Mouse (Mus musculus) left cerebral cortex, adult 18-20 months (tissue): ENCODE measurements around the gene 3110082I17Rik. TPM values are rescaled to one million over a fixed set of nuclear protein-coding genes. Genes with fewer than 3 reads are reported as not detected.
"Not testable (repeated sequence)": the region's sequence is repeated elsewhere in the genome, so short reads cannot be mapped to it uniquely, and the experiment has no call there.

ENCODE experiments used
- DNase-seq, 2 experiments: peaks; one replicate each; pipeline ENCODE4 v3.0.0; 2021 to 2022; ENCODE audit warnings: low spot score in 2 of 2, mixed read lengths in 1 of 2
- total RNA-seq, 2 experiments: library from RNA; stranded (reverse); gene quantifications; 2 replicates each; pipeline ENCODE4 v1.2.3; 2021

3110082I17Rik gene
- total RNA-seq, 2 experiments from 2014 or later = 14.1 to 14.6 TPM

DNA sequence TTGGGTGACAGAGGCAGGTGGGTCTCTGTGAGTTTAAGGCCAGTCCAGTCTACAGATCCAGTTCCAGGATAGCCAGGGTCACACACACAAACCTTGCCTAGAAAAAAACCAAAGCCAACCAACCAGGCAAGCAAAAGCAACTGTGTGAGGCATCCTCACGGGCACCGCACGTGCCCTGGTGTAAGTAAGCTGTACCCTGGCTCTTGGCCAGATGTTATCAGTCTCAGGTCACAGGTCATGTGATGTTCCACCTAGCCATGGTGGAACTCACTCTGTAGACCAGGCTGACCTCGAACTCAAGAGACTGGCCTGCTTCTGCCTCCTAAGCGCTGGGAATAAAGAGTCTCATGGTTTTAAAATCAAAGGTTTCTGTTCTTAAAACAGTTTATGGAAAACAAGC is 101.1 kb downstream of the 3110082I17Rik start:
- no peak for DNase-seq

DNA sequence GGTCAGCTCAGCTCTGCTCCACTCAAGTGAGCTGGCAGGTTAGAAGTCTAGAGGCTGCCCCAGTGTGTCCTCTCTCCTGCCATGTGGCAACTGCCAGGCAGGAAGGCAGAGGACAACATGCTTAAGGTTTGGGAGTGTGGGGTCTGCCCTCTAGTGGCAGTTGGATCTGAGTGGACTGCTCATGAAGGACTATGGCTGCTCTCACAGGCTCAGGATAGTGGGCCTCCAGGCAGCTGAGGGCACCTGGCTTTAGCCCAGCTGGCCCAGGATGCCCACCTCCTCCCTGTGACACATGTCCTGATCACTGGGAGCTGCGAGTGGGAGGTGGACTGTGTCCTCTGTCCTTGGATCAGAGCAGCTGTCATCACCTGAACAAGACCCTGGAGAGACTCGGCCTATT is 101.7 kb downstream of the 3110082I17Rik start:
- DNase-seq = no peak

DNA sequence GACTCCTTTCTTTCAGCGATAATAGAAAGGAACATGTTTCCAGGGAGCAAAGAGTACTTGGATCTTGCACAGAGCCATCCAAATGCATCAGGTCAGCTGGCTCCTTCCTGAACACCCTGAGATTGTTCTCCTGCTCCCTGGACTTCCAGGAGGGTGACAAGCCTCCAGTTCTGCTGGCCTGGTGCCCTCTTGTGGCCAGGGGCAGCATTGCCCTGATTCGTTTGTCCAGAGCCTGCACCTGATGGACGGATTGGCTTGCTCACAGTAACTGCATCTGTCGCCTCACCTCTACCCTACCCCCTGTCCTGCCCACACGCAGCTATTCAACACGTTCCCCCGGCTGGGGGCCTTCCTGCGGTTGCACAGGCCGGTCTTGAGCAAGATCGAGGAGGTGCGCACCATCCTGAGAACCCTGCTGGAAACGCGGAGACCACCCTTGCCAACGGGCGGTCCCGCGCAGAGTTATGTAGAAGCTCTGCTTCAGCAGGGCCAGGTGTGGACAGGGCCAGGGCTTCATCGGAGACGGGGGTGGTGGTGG is 105.0 kb downstream of the 3110082I17Rik start:
- peak; percentile 81 to 90 for DNase-seq

DNA sequence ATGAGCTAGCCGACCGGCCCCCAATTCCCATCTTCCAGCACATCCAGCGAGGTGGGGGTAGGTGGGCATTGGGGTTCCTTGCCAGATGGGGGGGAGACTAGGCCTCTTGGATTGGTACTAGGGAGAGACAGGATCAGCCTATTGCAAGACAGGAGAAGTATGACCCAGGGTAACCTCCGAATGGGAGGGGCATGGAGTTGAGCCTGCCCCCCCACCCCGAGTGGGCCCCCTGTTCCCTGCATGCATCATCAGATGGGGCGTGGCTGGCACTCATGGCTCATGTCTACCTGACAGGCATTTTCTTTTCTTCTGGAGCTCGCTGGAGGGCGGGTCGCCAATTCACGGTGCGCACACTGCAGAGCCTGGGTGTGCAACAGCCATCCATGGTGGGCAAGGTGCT is 106.4 kb downstream of the 3110082I17Rik start:
- no peak for DNase-seq

DNA sequence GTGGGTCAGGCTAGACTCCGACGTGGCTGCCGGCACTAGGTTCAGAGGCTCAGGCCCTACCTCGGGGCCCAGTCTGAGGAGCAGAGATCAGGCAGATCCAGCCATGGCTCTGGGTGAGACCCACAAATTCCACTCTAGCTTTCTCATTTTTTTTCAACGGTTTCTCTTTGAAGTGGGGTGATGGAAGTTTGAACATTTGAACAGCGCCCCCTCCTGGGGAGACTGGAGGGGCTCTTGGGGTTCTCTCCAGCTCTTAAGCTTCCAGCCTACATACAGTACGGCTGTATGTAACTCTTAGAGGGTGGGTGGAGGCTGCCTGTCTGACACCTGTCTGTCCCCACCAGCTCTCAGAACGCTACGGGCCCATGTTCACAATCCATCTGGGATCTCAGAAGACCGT is 106.8 kb downstream of the 3110082I17Rik start:
- no peak for DNase-seq

DNA sequence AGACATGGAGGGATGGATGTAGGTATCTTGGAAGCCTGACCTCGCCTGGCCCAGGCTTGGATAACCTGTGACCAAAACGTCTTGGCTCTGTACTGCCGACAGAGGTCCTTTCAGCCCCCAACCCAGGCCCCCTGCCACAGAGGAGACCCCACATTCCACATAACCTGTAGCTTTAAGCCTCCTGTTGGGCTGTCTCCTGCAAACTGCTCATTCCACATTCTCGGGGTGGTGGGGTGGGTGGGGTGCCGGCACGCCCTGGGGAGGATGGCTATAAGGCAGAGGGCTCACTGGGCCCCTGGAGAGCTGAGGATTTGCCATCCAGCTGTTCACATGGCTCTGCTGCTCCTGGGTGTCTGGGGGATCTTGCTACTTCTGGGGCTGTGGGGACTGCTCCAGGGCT is 108.0 kb downstream of the 3110082I17Rik start, which contains the start of gene Cyp2w1:
Gene Cyp2w1 (plus strand): TSS at position 301 of the 400 bp plus-strand sequence.
- no peak for DNase-seq

DNA sequence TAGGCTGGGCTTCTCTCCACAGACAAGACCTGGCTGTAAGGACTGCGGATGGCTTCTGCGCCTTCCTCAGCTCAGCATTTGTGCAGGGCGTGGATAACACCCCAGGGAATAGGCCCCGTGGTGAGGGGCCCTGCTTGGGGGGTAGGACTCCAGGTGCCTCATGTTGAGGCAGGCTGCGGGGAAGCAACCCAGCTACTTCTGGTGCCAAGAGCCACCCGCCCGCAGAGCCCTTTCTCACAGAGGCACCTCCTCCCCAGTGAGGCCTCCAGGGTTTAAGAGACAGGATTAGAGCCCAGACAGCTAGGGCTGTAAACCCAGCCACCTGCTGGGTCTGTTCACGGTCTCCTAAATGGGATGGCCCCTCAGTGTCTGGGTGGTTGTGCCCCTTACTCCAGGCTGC is 108.7 kb downstream of the 3110082I17Rik start:
- no peak for DNase-seq

DNA sequence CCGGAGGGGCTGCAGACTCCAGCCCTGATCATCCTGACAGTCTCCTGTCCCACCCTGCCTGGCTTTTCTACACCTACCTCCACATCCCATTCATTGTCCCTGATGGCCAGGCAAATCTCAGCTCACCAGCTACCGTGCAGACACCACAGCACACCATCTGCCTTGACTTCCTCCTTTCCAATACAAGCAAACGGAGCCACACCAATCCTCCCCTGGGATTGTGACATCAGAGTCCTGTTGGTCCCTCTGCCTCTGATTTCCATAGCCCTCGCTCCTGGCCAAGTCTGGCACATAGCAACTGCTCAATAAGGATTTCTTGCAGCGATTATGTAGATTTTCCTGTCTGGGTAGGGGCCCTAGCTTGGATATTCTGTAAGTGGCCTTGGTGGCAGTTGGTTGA is 109.2 kb downstream of the 3110082I17Rik start, which contains the start of gene Cox19:
Gene Cox19 (minus strand): TSS at position 285 of the 400 bp plus-strand sequence.
- no peak for DNase-seq

DNA sequence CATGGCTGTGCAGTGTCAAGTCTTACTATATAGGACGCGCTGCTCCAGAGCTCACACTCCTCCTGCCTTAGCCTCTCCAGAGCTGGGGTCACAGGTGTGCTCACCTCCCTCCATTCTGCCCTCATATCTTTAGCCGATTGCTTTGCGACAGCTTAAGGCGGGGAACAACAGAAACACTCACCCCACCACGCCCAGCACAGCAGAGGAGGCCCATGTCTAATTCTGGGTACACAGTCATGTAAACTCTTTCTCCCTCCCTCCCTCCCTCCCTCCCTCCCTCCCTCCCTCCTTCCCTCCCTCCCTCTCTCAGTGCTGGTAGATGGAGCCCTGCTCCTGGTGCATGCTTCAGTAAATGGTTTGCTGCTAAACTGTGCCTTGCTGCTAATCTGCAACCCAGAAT is 110.6 kb downstream of the 3110082I17Rik start:
- no peak for DNase-seq

DNA sequence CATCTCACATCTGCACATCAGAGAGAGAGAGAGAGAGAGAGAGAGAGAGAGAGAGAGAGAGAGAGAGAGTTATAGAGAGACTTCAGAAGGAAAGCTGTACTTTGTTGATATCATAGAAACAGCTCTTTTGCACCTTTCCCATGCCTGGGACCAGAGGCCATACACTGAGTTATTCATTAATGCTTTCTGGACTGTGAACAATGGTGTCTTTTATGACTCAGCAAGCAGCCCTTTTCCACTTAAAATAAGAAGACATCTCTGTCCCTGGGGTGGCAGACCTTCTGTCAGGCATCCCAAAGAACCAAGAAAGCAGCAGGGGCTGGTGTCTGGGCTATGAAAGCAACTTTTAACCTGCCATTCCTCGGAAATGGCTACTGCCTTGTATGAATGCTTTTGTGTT is 113.1 kb downstream of the 3110082I17Rik start:
- no peak for DNase-seq

DNA sequence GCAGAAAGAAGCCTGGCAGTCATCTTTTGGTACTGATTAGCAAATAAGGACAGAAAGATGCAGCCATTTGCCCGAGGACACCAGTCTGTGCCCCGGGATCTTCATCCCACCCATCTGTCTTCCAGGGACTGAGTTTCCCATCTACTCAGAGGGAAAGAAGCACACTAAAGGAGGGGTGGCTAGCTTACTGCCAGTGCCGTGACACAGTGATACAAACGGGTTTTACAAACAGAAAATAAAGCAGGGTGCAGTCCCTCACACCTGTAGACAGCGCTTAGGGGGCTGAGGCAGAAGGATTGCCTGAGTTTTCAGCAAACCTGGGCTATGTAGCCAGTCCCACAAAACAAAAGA is 115.0 kb downstream of the 3110082I17Rik start:
- no peak for DNase-seq

DNA sequence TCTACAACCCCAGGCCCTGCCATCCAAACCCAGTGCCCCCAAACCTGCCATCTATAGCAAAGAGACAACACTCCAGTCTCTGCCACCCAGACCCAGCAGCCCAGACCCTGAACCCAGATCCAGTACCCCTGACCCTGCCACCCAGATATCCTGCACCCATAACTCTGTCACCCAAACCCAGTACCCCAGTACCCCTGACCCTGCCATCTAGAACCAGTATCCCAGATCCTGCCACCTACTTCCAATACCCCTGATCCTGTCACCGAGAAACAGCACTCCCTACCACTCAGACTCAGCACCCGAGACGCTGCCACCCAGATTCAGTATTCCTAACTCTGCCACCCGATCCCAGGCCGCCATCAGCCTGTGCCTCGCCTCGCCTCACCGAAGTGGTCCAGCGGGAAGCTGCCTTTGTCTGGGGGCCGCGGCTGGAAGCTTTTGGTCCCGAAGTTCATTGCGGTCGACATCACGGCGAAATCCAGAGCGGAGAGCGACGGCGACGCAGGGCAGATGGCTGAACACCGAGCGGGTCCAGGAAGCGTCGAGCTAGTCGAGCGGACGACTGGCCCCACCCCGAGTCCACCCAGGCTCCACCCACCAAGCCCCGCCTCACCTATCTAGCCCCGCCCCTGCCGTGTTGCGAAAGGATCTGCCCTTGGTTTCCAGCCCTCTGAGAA is 115.5 kb downstream of the 3110082I17Rik start:
- peak; percentile 87 to 91 for DNase-seq

DNA sequence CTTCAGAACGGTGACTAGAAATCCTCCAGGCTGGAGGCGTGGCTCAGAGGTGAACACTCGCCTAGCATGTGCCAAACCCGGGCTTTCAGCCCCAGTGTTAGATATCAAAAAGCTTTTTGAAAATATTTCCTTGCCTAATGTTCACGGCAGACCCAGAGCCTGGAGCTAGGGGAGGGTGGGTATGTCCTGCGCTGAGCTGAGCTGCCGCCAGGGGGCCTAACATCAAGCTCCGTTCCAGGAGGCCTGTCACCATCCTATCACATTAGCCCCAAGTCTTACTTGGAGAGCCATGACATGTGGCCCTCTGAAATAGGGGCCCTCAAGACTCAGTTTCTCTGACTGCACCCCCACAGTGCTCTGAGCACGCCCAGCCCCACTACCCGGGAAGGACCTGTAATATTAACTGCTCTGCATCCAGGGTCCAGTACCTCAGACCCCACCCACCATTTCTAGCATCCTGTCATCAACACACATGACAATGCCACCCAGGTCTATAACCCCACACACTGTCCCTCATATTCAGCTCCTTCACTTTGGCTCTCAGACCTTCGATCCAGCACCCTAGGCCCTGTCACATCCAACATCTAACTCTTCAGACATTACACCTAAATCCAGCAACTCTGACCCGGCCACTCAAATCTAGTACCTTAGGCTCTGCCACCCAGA is 116.2 kb downstream of the 3110082I17Rik start:
- peak; percentile 67 to 78 for DNase-seq

DNA sequence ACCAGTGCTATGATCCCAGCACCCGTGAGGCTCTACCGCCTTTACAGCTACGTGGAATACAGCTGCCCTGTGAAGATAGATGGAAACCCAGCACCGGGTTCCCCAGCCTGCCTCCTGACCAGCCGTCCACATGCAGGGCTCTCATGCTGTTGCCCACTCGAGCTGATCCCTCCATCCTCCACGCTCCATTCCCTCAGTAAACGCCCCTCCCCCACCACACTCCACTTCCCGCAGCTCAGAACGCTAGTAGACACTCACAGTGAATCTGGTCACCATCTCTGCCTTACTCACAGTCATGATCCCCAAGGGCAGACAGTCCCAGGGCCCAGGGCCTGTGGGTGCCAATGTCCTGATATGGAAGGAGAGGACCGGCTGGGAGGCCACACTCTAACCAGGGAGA is 121.4 kb downstream of the 3110082I17Rik start:
- DNase-seq = no peak

DNA sequence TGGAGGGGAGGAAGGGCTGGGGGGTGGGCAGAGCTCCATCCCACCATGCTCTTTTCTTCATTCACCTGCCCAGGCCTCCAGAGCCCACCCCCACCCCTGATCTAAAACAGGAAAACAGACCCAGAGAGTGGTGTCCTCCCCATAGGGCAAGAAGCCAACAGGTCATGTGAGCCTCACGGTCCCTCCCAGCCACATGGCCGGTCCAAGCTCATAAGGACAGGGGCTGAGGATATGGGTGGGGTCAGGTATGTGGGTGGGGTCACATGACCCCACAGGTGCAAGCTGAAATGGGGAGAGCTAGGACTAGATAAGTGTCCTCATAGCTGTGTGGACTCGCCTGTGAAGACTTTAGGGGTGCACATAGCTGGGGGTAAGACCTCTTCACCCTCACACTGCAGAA is 121.9 kb downstream of the 3110082I17Rik start:
- DNase-seq = no peak

DNA sequence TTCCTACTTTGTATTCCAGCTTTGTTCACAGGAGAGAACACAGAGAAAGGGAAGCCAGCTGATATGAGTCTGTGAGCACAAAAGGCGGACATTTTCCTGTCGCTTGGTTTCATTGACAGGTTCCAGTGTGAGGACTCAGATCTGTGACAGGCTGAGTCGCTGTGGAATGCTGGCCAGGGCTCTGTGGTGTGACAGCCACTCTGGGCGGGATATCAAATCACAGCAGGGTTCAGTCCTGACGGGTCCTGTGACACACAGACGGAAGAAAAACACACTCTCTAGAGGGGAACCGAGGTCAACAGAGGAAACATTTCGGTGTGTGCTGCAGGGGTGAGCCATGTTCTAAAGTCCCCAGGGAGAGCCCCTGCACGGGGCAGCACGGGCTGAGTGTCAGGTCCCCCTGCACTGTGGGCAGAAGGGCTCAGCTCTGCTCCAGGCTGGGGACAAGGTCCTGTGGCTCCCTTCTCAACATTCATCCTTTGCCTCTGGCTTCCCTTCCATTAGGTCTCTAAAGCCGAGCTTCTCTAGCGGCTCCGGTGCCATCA is 122.4 kb downstream of the 3110082I17Rik start:
- no peak for DNase-seq

DNA sequence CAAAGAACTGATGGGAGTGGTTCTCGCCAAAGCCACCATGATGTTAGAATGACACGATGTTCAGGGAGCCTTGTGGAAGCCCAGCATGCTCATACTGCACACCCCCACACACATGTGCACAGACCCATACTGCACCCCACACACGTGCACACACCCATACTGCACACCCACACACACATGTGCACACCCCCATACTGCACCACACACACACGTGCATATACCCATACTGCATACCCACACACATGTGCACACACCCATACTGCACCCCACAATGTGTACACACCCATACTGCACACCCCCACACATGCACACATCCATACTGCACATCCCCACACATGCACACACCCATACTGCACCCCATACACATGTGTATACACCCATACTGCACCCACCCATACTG is 124.7 kb downstream of the 3110082I17Rik start:
- no peak for DNase-seq

DNA sequence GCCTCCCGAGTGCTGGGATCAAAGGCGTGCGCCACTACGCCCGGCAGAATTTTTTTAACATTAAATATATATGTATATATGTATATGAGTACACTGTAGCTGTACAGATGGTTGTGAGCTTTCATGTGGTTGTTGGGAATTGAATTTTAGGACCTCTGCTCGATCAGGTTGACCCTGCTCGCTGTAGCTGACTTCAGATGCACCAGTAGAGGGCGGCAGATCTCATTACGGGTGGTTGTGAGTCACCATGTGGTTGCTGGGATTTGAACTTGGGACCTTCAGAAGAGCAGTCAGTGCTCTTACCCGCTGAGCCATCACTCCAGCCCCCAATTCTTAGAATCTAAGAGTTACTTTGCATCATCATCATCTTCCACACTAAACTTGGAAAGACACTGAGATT is 125.9 kb downstream of the 3110082I17Rik start:
- not testable (repeated sequence) for DNase-seq

DNA sequence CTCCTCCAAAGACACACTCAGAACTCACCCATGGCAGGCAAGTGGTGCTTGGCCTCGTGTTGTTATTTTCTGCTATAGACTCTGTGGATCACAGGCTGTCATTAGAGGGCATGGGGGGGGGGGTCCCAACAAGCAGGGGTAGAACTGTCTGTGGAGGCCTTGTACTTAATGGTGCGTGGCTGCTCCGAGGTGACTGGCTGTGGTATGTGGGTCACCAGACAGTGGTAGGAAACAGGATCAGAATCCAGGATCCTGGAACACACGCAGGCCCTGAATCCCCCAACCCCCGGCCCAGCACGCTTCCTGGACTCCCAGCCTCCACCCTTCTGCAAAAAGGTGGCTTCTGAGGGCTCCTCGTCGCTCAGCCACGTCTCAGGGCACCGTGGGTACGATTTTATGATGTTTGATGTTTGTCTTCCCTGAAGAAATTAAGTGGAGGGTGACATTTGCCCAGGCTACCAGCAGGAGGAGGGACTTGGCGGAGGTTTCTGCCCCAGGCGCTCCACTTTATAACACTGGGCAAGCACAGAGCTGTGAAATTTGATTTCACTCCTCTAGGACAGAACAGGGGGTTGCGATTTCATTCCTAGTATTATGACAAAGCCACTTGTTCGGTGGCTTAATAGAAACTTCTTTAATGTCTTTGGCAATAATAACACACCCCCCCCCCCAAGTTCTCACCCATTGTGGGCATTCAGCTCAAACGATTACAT is 126.9 kb downstream of the 3110082I17Rik start:
- no peak for DNase-seq

DNA sequence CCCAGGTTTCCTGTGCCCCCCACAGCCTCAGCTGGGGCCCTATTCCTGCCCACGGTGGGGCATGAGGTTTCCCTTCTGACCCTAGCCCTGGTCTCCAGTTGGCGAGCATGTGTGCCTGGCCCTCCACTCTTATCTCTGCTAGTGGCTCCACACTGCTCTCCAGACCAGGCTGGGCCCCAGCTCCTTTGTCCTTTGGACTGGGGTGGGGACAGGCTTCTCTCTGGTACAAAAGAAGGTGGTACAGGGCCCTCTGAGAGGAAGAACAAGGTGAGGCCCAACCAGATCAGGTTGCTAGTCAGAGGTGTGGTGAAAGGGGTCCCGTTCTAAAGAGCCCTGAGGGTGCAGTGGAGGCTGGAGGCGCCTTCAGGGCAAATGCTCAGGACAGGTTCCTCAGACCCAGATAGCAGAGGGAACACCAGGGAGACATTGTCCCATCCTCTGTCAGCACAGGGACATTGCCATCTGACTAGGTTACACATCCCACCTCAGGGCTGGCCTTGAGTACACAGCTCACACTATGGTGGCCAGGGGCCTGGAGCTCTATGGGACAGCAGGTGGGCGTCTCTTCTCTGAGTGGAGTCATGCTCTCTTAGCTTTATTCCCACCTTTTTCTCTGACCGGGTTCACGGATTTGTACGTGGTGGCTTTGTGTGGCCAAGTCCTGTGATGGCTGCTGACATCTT is 127.6 kb downstream of the 3110082I17Rik start:
- DNase-seq = no peak

DNA sequence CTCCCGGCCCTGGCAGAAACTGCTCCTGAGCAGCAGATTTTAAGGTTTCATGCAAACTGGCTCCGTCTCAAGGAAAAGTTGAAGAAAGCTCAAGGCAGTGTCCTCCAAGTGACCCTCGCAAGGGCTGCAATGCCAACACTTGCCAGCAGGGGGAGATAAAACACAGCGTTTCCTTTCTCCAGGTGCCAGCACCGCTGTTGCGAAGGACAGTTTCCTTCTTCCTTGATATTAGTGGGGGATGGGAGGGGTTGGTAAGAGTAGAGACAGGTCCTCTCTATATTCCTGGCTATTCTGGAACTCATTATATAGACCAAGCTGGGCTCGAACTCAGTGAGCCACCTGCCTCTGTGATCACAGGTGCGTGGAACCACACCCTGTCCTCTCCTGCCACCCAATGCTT is 128.6 kb downstream of the 3110082I17Rik start:
- peak; percentile 76 to 85 for DNase-seq
